Mouse (Mus musculus): ENCODE data around the gene Xrcc4.
A peak's percentile ranks its signal among the peaks of the same experiment; 100 is the strongest.
"Not testable (repeated sequence)": the region's sequence is repeated elsewhere in the genome, so short reads cannot be mapped to it uniquely, and the experiment has no call there.

Xrcc4 gene

DNA sequence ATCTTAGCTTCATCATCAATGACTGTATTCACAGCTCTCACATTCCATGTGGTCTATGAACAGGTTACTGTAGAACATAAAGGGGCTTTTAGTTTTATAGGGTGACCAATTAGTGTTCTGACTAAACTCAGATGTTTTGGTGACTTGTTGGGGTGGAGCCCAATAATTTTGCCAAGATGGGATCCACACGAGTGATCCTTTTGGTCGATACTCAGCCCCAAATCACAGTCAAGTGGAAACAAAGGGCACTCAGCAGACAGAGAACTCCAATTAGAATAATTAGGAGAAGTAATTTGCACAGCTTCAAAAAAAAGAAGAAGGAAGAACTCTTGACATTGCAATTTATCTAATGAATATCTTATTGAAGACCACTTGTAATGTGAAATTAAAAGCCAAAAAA is 274.9 kb downstream of the Xrcc4 start:
- DNase-seq (ENCODE audit: low read depth, low spot score) = no peak

DNA sequence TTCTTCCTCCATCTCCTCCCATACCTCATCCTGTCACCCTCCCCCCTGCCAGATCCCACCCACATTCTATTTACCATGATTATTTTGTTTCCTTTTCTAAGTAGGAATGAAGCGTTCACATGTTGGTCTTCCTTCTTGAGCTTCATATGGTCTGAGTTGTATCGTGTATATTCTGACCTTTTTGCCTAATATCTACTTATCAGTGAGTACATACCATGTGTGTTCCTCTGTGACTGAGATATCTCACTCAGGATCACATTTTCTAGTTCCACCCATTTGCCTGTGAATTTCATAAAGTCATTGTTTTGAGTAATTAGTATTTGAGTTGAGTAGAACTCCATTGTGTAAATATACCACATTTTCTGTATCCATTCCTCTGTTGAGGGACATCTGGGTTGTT is 277.2 kb downstream of the Xrcc4 start:
- DNase-seq (ENCODE audit: low read depth, low spot score) = no peak

DNA sequence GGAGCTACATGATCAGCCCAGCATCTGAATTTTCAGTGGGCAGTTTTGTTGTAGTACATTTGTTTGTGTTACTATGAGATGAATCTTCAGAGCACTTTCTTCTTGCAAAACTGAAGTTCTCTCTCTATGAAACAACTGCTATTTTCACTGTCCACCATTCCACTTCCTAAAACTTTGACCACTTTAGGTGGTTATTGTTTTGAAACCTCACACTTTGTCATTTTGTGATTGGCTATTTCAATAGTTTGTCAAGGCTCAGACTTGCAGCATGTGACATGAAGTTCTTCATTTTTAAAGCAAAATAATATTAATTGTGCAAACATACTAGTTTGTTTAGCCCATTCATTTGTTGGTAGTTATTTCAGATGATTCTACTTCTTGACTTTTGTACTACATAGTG is 280.4 kb downstream of the Xrcc4 start:
- no peak for DNase-seq (ENCODE audit: low read depth, low spot score)

GRCm38 (mm10) chr13:89801901-89802300 is 287.5 kb downstream of the Xrcc4 start:
- DNase-seq (ENCODE audit: low read depth, low spot score) = no peak

GRCm38 (mm10) chr13:89797721-89798120 is 291.7 kb downstream of the Xrcc4 start:
- no peak for DNase-seq (ENCODE audit: low read depth, low spot score)

GRCm38 (mm10) chr13:89791475-89791874 is 297.9 kb downstream of the Xrcc4 start:
- no peak for DNase-seq (ENCODE audit: low read depth, low spot score)

- no peak for DNase-seq (ENCODE audit: low read depth, low spot score)
Measured at GRCm38 (mm10) chr13:89782886-89783285, 306.5 kb downstream of the Xrcc4 start.

GRCm38 (mm10) chr13:89780276-89780675 is 309.1 kb downstream of the Xrcc4 start:
- DNase-seq (ENCODE audit: low read depth, low spot score) = peak; percentile 50

DNA sequence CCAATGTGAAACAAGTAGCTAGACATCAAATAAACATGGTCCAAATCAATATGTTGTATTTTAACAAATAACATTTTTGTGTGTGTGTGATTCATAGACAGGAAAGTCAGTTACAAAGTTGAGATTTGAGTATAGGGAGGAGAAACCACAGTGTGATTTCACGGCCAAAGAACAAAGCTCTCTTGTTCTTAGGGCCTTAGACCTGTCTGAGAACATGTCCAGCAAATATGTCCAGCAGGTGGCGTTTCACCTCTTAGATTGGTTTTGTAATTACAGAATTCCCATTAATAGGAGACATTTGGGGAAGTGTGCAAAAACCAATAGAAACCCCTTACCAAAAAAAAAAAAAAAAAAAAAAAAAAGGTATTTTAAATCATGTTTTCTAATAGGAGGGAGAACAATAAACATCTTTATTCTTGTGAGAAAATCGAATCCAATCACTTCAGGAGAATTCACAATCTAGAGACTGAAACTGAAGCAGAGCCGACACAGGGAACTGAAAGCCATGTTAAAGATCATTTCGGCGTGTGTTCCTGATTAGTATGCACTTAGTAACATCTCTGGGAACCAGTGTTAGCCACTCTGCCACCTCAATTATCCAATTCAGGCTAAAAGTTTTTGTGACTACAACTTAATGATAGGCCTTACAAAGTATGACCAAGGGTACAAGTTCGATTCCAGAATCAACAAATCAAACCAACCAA is 310.0 kb downstream of the Xrcc4 start:
- peak; percentile 61 for DNase-seq (ENCODE audit: low read depth, low spot score)

DNA sequence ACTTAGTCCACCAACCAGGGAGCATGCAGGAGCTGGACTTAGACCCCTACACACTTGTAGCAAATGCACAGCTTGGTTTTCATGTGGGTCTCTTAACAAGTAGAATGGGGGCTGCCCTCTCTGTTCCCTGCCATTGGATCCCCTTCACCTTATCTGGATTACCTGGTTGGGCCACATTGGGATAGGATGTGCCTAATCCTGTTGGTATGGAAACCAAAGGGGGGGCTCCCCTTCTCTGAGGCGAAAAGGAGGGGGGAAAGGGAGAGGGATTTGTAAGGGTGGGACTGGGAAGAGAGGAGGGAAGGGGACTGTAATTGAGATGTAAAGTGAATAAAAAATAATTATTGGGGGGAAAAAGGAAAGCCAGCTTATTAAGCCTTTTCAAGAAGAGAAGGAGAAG is 311.6 kb downstream of the Xrcc4 start:
- DNase-seq (ENCODE audit: low read depth, low spot score) = no peak

- DNase-seq (ENCODE audit: low read depth, low spot score) = no peak
Measured at GRCm38 (mm10) chr13:89777146-89777545, 312.3 kb downstream of the Xrcc4 start.

- DNase-seq (ENCODE audit: low read depth, low spot score) = no peak
Measured at GRCm38 (mm10) chr13:89766551-89766950, 322.9 kb downstream of the Xrcc4 start.

GRCm38 (mm10) chr13:89765966-89766365 is 323.4 kb downstream of the Xrcc4 start:
- no peak for DNase-seq (ENCODE audit: low read depth, low spot score)

GRCm38 (mm10) chr13:89762339-89762738 is 327.1 kb downstream of the Xrcc4 start:
- no peak for DNase-seq (ENCODE audit: low read depth, low spot score)

DNA sequence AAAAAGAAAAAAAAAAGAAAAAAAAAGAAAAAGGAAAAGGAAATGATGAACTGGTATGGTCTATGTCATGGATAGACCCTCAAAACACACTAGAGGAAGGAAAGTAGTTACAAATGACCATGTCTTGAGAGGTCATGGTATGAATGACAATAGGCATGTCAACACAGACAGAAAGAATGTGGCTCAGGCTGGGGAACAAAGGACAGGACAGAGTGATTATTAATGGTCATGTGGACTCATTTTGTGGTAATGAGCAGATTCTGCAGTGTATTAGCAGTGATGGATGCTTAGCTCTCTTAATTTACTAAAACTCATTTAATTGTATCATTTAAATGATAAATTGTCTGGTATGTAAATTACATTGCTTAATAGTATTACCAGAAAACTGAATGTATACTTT is 333.1 kb downstream of the Xrcc4 start:
- DNase-seq (ENCODE audit: low read depth, low spot score) = no peak

DNA sequence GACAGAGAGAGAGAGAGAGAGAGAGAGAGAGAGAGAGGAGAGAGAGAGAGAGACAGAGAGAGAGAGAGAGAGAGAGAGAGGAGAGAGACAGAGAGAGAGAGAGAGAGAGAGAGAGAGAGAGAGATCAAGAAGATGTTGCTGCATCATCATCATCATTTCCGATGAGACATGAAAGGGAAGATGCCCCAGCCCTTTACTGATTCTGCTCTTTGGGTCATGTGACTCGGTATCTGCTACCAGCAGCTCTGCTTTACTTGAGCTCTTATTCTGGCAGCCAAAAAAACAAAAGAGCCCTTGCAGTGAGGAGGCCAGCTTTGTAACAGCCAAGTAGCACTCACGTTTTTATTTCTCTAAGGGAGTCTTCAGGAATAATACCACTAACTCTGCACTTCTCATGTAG is 338.8 kb downstream of the Xrcc4 start:
- not testable (repeated sequence) for DNase-seq (ENCODE audit: low read depth, low spot score)

GRCm38 (mm10) chr13:89743201-89743600 is 346.2 kb downstream of the Xrcc4 start:
- DNase-seq (ENCODE audit: low read depth, low spot score) = peak; percentile 24

GRCm38 (mm10) chr13:89742686-89743200 is 346.7 kb downstream of the Xrcc4 start:
- DNase-seq (ENCODE audit: low read depth, low spot score) = peak; percentile 37

DNA sequence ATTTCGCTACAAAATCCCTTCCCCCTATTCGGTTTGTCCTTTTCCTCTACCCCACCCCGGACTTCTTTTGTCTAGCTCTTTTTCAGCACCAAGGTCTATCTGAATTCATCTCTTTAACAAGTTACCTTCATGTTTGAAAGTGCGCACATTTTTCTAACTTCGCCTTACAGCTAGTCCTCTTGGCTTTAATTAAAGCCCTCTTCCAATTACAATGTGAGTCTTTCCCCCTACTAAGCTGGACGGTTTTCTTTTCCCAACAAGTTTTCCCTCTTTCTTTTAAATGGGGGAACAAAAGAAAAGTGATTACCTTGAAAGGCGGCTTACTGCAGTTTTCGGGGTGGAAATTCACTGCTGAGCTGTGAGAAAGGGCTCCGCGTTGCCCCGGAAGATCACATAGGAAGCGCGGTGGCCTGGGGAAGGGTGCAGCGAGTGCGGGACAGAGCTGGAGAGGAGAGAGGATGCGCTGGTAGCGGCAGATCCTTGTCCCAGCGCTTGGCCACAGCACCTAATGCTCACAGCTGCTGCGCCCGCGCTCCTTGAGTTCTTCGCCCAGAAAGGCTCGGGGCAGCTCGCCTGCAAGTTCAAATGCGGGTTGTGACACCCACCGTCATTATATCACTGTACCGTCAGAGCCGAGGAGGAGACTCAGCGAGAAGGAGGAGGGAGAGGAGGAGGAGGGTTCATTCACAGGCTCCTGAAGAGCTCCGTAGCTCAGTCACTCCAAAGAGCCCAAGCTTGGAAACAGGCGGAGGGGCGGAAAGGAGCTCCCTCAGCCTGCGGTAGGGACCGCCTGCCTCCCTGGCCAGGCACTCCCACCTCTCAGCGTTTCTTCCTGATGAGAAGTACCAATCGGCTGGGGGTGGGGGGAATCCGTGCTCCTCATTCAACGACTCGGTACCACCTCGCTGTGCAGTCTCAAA is 347.4 kb downstream of the Xrcc4 start, which contains the start of gene Vcan:
TSS of gene Vcan (minus strand) at position 744 of the 920 bp plus-strand sequence.
- peak; percentile 80 for DNase-seq (ENCODE audit: low read depth, low spot score)

DNA sequence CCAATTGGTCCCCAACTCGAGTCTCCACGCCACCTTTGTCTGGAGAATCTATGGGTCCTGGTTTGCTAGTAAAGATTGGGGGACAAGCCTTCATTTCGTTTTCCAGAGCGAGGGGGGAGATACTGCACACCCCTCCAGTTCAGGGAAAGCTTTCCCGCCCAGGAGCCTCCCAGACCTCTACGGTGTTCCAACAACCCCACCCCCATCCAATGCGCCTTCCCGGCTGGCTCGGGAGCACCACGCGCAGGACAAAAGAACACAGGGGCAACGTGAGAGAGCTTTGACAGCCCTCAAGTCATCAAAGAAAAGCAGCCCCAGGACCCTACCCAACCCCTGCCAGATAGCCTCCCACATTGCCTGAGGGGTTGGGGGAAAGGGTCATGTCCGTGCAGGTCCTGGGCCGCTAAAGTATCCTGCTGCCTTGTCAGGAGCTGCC is 348.3 kb downstream of the Xrcc4 start:
- DNase-seq (ENCODE audit: low read depth, low spot score) = peak; percentile 62

DNA sequence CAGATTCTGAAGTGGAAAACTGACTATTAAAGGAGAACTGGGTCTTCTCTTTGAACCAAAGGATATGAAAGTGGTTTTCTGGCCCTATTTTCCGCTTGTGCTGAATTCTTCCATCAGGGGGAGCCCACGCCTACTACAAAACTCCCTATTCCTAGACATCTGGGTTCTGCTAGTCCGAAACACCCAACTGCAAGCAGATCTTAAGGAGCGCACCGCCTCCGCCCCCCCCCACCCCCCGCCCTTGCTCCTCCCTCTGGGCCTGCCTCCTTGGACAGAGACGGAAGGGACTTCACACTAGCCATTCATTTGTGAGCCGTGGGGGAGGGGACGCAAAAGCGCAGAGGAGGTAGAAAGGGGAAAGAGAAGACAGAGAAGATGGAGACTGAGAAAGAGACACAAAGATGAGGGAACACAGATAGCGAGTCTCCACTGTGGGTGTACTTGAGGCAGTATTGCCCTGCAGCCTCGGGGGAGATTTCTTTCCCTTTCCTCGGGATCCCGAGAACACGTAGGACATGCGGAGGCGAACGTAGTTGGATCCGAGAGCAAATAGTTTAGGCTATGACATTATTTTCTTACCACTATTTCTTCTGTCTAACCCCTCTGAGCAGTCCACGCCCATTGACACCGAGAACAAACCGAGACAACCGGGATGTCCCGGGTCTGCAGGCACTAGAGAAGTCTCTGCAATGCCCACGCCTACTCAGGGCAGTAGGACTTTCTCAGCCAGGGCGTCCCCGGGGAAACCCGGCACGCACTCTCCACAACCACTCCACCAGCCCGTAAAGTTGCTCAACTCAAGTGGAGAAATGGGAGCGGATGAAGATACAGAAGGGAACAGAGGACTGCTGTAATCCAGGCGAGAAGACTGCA is 348.9 kb downstream of the Xrcc4 start:
- peak; percentile 89 for DNase-seq (ENCODE audit: low read depth, low spot score)

Data from ES-CJ7 (cell line).